Mouse (Mus musculus) midbrain, embryonic 11.5 days (tissue): ENCODE data around the gene Ccdc6. TPM values are rescaled to one million over a fixed set of nuclear protein-coding genes. Genes with fewer than 3 reads are reported as not detected.

Source experiments
- ATAC-seq: fragments of 200-750 bp; cut with Nextera tagmentation; 2 replicates; pipeline ENCODE4 v1.8.0; 2017; ENCODE audit warnings: moderate TSS enrichment, moderate library complexity; ENCODE audit not compliant: low FRiP score
- DNase-seq: peaks from one replicate; pipeline ENCODE4 v3.0.0; 2015; ENCODE audit warnings: low spot score; ENCODE audit errors: missing footprints
- H3K27ac ChIP-seq: fragments of 300-500 bp; sonication (generic); 2 replicates; pipeline ENCODE4 v1.5.1; 2014; ENCODE audit warnings: low read depth, low read length
- H3K27me3 ChIP-seq: fragments of 300-500 bp; sonication (generic); 2 replicates; pipeline ENCODE4 v1.6.1; 2014; ENCODE audit warnings: mild to moderate bottlenecking, low read length, moderate library complexity, mixed read lengths; ENCODE audit not compliant: control insufficient read depth, insufficient read depth
- H3K36me3 ChIP-seq: fragments of 300-500 bp; sonication (generic); 2 replicates; pipeline ENCODE4 v1.6.1; 2014; ENCODE audit warnings: mild to moderate bottlenecking, low read length, moderate library complexity, mixed read lengths; ENCODE audit not compliant: control insufficient read depth, insufficient read depth
- H3K4me1 ChIP-seq: fragments of 300-500 bp; sonication (generic); 2 replicates; pipeline ENCODE4 v1.6.1; 2014; ENCODE audit warnings: low read length; ENCODE audit not compliant: control insufficient read depth, insufficient read depth
- H3K4me2 ChIP-seq: fragments of 300-500 bp; sonication (generic); 2 replicates; pipeline ENCODE4 v1.6.1; 2014; ENCODE audit warnings: mild to moderate bottlenecking, moderate library complexity
- H3K4me3 ChIP-seq: fragments of 300-500 bp; sonication (generic); 2 replicates; pipeline ENCODE4 v1.5.1; 2014; ENCODE audit warnings: low read depth, low read length
- H3K9ac ChIP-seq: fragments of 300-500 bp; sonication (generic); 2 replicates; pipeline ENCODE4 v1.6.1; 2014; ENCODE audit warnings: low read length
- H3K9me3 ChIP-seq: fragments of 300-500 bp; sonication (generic); 2 replicates; pipeline ENCODE4 v1.6.1; 2016; ENCODE audit warnings: low read length; ENCODE audit not compliant: control insufficient read depth
- WGBS: fragments of 180-500 bp; shearing (Covaris S2); extraction: QIAGEN DNeasy Blood & Tissue Kit; methylation state at CpG from one replicate; pipeline ENCODE4 v1.1.7; 2014; 5-methylcytosine and 5-hydroxymethylcytosine counted together
- polyA plus RNA-seq: library from polyadenylated mRNA; unstranded; fragments of >200 nt; fragmentation: Nextera tagmentation; extraction: Ambion mirVana; gene quantifications from 2 replicates; pipeline ENCODE4 v1.2.1, GENCODE M21; 2014

Ccdc6 gene
- polyA plus RNA-seq: 22.3 and 23.5 TPM in 2 replicates

GRCm38 (mm10) chr10:70096366-70097188, at the start of gene Ccdc6:
Gene Ccdc6 (plus strand): TSS chr10:70097121.
- DNase-seq: peak; percentile 97
- H3K27ac ChIP-seq: peak within 1 kb of the TSS; percentile 67
- H3K36me3 ChIP-seq: no peaks in the 10 kb centered on the region
- peak within 1 kb of the TSS; percentile 93 for H3K9ac ChIP-seq
- H3K4me2 ChIP-seq: peak within 1 kb of the TSS; percentile 86
- H3K4me1 ChIP-seq: peaks cover 23% of the 10 kb centered on the region
- WGBS: under 1% methylated on average over 40 of the region's 77 CpGs
- H3K4me3 ChIP-seq: peak within 1 kb of the TSS; percentile 93
- no peaks in the 10 kb centered on the region for H3K9me3 ChIP-seq
- no peaks in the 10 kb centered on the region for H3K27me3 ChIP-seq
- peak; percentile 91 for ATAC-seq

GRCm38 (mm10) chr10:70049771-70050170, 47.1 kb upstream of the Ccdc6 start:
- no peaks in the 10 kb centered on the region for H3K27me3 ChIP-seq

GRCm38 (mm10) chr10:70055291-70055690, 41.6 kb upstream of the Ccdc6 start:
- Histone ChIP-seq H3K4me2 (no peak overlapping the region), H3K36me3 (no peaks in the 10 kb centered on the region), H3K4me3 (no peak overlapping the region), H3K9ac (no peak overlapping the region), H3K27ac (no peak overlapping the region), H3K27me3 (no peaks in the 10 kb centered on the region), H3K9me3 (peaks cover 6% of the 10 kb centered on the region; the same call in 1 of the 2 replicates), H3K4me1 (no peaks in the 10 kb centered on the region)
- ATAC-seq: no peak
- DNase-seq: no peak
- 83% methylated on average over 2 of the region's 2 CpGs for WGBS

More at GRCm38 (mm10) chr10:70049771-70050170, 47.1 kb upstream of the Ccdc6 start:
- Histone ChIP-seq H3K27ac (no peak overlapping the region), H3K36me3 (no peaks in the 10 kb centered on the region), H3K9ac (no peak overlapping the region), H3K4me2 (no peak overlapping the region), H3K9me3 (peaks cover 6% of the 10 kb centered on the region; the same call in 1 of the 2 replicates), H3K4me3 (no peak overlapping the region), H3K4me1 (no peaks in the 10 kb centered on the region)
- ATAC-seq (no peak), DNase-seq (no peak)
- 90% methylated on average over 7 of the region's 7 CpGs for WGBS

GRCm38 (mm10) chr10:70057064-70057463, 39.9 kb upstream of the Ccdc6 start:
- ATAC-seq (no peak), DNase-seq (no peak)
- H3K4me2 ChIP-seq: no peak overlapping the region
- no peak overlapping the region for H3K4me3 ChIP-seq
- no peaks in the 10 kb centered on the region for H3K4me1 ChIP-seq
- 93% methylated on average over 3 of the region's 3 CpGs for WGBS
- no peak overlapping the region for H3K9ac ChIP-seq
- H3K9me3 ChIP-seq: peaks cover 6% of the 10 kb centered on the region; the same call in 1 of the 2 replicates
- no peaks in the 10 kb centered on the region for H3K36me3 ChIP-seq
- no peak overlapping the region for H3K27ac ChIP-seq
- no peaks in the 10 kb centered on the region for H3K27me3 ChIP-seq

GRCm38 (mm10) chr10:70060021-70060688, 36.8 kb upstream of the Ccdc6 start:
- H3K4me1 ChIP-seq: no peaks in the 10 kb centered on the region
- no peak overlapping the region for H3K4me3 ChIP-seq
- H3K4me2 ChIP-seq: no peak overlapping the region
- 82% methylated on average over 19 of the region's 19 CpGs for WGBS
- H3K9ac ChIP-seq: no peak overlapping the region
- no peaks in the 10 kb centered on the region for H3K27me3 ChIP-seq
- DNase-seq: no peak
- no peaks in the 10 kb centered on the region for H3K9me3 ChIP-seq
- ATAC-seq: no peak
- no peak overlapping the region for H3K27ac ChIP-seq
- H3K36me3 ChIP-seq: no peaks in the 10 kb centered on the region

GRCm38 (mm10) chr10:70060689-70061081, 36.2 kb upstream of the Ccdc6 start:
- Histone ChIP-seq H3K27ac (no peak overlapping the region), H3K4me1 (no peaks in the 10 kb centered on the region), H3K27me3 (no peaks in the 10 kb centered on the region), H3K4me3 (no peak overlapping the region), H3K9ac (no peak overlapping the region), H3K36me3 (no peaks in the 10 kb centered on the region), H3K4me2 (no peak overlapping the region), H3K9me3 (no peaks in the 10 kb centered on the region)
- no peak for ATAC-seq
- WGBS: 50% methylated on average over 10 of the region's 10 CpGs
- DNase-seq: no peak

GRCm38 (mm10) chr10:70063881-70064555, 32.9 kb upstream of the Ccdc6 start:
- Histone ChIP-seq H3K27ac (no peak overlapping the region), H3K4me2 (no peak overlapping the region), H3K4me3 (no peak overlapping the region), H3K4me1 (no peaks in the 10 kb centered on the region; the same call in 1 of the 2 replicates), H3K36me3 (no peaks in the 10 kb centered on the region), H3K9me3 (no peaks in the 10 kb centered on the region), H3K9ac (no peak overlapping the region), H3K27me3 (no peaks in the 10 kb centered on the region)
- 94% methylated on average over 6 of the region's 6 CpGs for WGBS
- DNase-seq (no peak), ATAC-seq (no peak)

- WGBS: 83% methylated on average over 3 of the region's 3 CpGs
- Histone ChIP-seq H3K9me3 (no peaks in the 10 kb centered on the region), H3K4me1 (no peaks in the 10 kb centered on the region; the same call in 1 of the 2 replicates), H3K27me3 (no peaks in the 10 kb centered on the region), H3K4me3 (no peak overlapping the region), H3K36me3 (no peaks in the 10 kb centered on the region), H3K4me2 (no peak overlapping the region), H3K9ac (no peak overlapping the region), H3K27ac (no peak overlapping the region)
- ATAC-seq (no peak), DNase-seq (no peak)
Observed at GRCm38 (mm10) chr10:70065191-70065590, 31.7 kb upstream of the Ccdc6 start.
